Mouse (Mus musculus): ENCODE data around the gene Iqschfp. TPM values are rescaled to one million over a fixed set of nuclear protein-coding genes. Genes with fewer than 3 reads are reported as not detected.

Gene Iqschfp
- total and polyA plus RNA-seq, 2 experiments: not detected

DNA sequence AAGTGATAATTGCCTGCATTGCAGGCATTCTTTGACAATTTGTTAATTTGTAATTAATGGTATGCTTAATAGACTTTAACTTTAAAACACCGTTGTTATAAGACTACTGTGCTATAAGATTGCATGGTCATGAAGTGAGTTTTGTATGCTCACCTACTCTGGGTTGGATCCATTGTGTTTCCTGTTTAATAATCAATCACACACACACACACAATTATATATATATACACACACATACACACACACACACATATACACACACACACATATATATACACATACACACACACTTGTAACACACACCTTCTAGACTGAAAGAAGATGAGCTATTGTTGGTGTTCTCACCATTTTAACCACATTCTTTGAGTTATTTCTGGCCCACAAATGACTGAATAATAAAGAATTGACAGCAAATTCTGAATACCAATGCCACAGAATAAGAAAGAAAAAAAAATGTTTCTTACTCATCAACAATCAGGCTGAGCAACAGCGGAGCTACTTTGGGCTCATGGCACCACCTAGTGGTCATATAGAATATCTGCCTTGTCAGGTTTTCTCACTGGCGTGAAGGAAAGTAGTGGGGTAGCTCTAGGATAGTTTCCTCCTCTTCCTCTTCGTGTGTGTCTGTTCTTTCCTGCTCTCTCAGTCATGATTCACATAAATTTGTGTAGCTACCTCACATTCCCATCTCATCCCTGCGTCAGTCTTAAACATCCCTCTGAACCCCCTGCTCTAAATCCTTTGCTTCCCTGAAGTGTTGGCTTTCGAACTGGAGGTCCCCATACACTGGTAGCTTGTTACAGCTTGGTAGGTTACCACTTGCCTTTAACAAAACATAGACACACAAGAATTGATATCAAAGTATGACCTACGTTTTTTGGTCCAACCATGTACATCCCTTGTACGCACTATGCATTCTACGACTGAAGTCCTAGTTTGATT is 153.7 kb downstream of the Iqschfp start:
- Histone ChIP-seq H3K36me3 (ENCODE audit: control insufficient read depth, insufficient read depth, low read length) (no peaks in the 10 kb centered on the region), H3K27me3 (ENCODE audit: control insufficient read depth, insufficient read depth, low read length) (no peaks in the 10 kb centered on the region), H3K4me3 (ENCODE audit: insufficient read depth, low read depth, low read length) (no peak overlapping the region), H3K4me1 (ENCODE audit: control insufficient read depth, insufficient read depth, low read length) (no peaks in the 10 kb centered on the region), H3K79me2 (ENCODE audit: control insufficient read depth, insufficient read depth, low read length) (no peaks in the 10 kb centered on the region), H3K27ac (replicated peaks; ENCODE audit: insufficient read depth, low read depth, low read length) (no peak overlapping the region), H3K9ac (ENCODE audit: low read depth, low read length) (no peak overlapping the region)
- WGBS: 48% methylated on average over 9 of the region's 9 CpGs
- peak; percentile 66 for TF ChIP-seq CTCF (IDR thresholded peaks at IDR 0.05; ENCODE audit: low read depth, low read length)
- TF ChIP-seq POLR2A (IDR thresholded peaks at IDR 0.05; ENCODE audit: extremely low read depth, insufficient read depth, low read length): no peak
- peak; percentile 31 for DNase-seq (ENCODE audit: extremely low read depth, low read depth, low spot score)

DNA sequence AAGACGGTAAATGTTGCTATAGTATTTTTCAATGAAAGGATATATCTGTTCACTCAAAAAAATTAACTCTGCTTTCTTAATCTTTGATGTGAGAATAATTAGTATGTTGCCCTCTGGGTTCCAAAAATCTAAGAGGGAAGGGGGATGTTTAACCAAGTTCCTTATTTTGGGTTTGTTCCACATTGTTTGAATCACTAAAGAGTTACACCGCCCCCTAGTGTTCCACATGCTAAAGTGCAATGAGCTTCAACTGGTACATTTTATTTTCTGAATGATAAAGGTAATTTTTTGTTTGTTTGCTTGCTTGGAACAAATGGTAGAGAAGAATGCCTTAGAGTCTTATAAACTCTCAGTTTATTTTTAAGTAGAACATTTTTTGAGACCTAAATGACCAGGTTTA is 161.5 kb downstream of the Iqschfp start:
- peak; percentile 12 for DNase-seq (ENCODE audit: extremely low read depth, low read depth, low spot score)
- WGBS: 49% methylated on average over 2 of the region's 2 CpGs
- Histone ChIP-seq H3K79me2 (ENCODE audit: control insufficient read depth, insufficient read depth, low read length) (no peaks in the 10 kb centered on the region), H3K4me3 (ENCODE audit: insufficient read depth, low read depth, low read length) (no peak overlapping the region), H3K4me1 (ENCODE audit: control insufficient read depth, insufficient read depth, low read length) (peaks cover 1% of the 10 kb centered on the region; the same call in 1 of the 2 replicates), H3K27ac (replicated peaks; ENCODE audit: insufficient read depth, low read depth, low read length) (no peak overlapping the region), H3K36me3 (ENCODE audit: control insufficient read depth, insufficient read depth, low read length) (no peaks in the 10 kb centered on the region), H3K9ac (ENCODE audit: low read depth, low read length) (no peak overlapping the region), H3K27me3 (ENCODE audit: control insufficient read depth, insufficient read depth, low read length) (no peaks in the 10 kb centered on the region)
- TF ChIP-seq CTCF (IDR thresholded peaks at IDR 0.05; ENCODE audit: low read depth, low read length) (peak; percentile 41), POLR2A (IDR thresholded peaks at IDR 0.05; ENCODE audit: extremely low read depth, insufficient read depth, low read length) (no peak)

DNA sequence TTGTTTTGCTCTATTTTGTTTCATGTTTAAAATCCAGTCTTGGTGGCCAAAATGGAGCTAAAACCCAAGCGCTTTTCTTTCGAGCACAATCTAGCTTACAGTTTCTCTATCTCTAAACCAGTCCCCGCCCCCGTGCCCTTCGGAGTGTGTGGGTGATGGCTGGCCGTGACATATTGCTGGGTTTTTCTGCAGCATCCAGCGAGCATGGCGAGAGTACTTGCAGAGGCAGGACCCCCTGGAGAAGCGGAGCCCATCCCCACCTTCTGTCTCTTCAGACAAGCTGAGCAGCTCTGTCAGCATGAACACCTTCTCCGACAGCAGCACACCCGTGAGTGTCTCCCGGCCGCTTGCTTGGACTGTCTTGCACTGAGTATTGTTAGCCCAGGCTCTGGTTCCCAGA is 163.0 kb downstream of the Iqschfp start:
- DNase-seq (ENCODE audit: extremely low read depth, low read depth, low spot score): no peak
- TF ChIP-seq POLR2A (IDR thresholded peaks at IDR 0.05; ENCODE audit: extremely low read depth, insufficient read depth, low read length) (no peak), CTCF (IDR thresholded peaks at IDR 0.05; ENCODE audit: low read depth, low read length) (no peak)
- 44% methylated on average over 13 of the region's 13 CpGs for WGBS
- no peak overlapping the region for H3K27ac ChIP-seq (replicated peaks; ENCODE audit: insufficient read depth, low read depth, low read length)
- no peaks in the 10 kb centered on the region for H3K27me3 ChIP-seq (ENCODE audit: control insufficient read depth, insufficient read depth, low read length)
- H3K36me3 ChIP-seq (ENCODE audit: control insufficient read depth, insufficient read depth, low read length): no peaks in the 10 kb centered on the region
- peaks cover 1% of the 10 kb centered on the region; the same call in 1 of the 2 replicates for H3K4me1 ChIP-seq (ENCODE audit: control insufficient read depth, insufficient read depth, low read length)
- H3K9ac ChIP-seq (ENCODE audit: low read depth, low read length): no peak overlapping the region
- no peaks in the 10 kb centered on the region for H3K79me2 ChIP-seq (ENCODE audit: control insufficient read depth, insufficient read depth, low read length)
- H3K4me3 ChIP-seq (ENCODE audit: insufficient read depth, low read depth, low read length): no peak overlapping the region

DNA sequence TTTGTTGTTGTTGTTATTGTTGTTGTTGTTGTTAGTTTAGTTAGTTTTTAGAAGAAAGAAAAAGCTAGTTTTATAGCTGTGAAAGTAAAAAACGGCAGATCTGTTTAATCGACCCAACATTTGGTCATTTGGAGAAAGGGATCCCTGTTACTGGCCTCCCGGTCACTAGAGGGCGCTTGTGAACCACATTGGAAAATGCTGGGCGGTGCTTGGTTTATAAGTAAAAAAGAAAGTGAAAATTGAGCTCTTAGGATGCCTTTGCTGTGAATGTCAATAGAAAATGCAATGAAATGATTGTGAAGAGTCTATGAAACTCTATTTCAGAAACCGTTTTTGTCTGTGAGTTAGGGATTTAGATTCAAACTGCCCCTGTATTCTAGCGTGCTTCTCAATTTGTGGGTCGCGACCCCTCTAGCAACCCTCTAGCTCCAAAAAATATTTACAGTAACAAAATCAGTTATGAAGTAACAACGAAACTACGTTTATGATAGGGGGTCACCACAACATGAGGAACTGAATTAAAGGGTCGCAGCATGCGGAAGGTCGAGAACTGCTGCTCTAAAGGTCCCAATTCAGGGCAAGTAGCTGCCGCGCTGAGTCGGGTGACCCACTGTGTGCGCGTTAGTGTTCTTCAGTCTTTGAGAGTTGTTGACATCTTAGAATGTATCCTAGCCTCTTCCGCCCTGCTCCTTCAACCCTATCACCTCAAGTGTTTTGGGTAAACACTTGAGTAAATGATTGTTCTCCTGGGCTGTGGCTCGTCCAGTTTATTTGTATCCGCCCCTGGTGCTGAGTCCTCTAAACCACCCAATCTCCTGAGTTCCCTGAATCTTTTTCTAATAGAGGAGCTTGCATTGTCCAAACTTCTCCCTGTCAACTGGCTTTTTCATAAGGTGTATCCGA is 164.6 kb downstream of the Iqschfp start:
- peaks cover 1% of the 10 kb centered on the region; the same call in 1 of the 2 replicates for H3K4me1 ChIP-seq (ENCODE audit: control insufficient read depth, insufficient read depth, low read length)
- no peak for TF ChIP-seq POLR2A (IDR thresholded peaks at IDR 0.05; ENCODE audit: extremely low read depth, insufficient read depth, low read length)
- peak; percentile 75 for TF ChIP-seq CTCF (IDR thresholded peaks at IDR 0.05; ENCODE audit: low read depth, low read length)
- DNase-seq (ENCODE audit: extremely low read depth, low read depth, low spot score): peak; percentile 67
- WGBS: 43% methylated on average over 23 of the region's 23 CpGs
- H3K4me3 ChIP-seq (ENCODE audit: insufficient read depth, low read depth, low read length): peak overlapping the region; percentile 55
- no peak overlapping the region for H3K27ac ChIP-seq (replicated peaks; ENCODE audit: insufficient read depth, low read depth, low read length)
- no peaks in the 10 kb centered on the region for H3K79me2 ChIP-seq (ENCODE audit: control insufficient read depth, insufficient read depth, low read length)
- H3K36me3 ChIP-seq (ENCODE audit: control insufficient read depth, insufficient read depth, low read length): no peaks in the 10 kb centered on the region
- peak overlapping the region; percentile 23; the same call in 1 of the 2 replicates for H3K9ac ChIP-seq (ENCODE audit: low read depth, low read length)
- H3K27me3 ChIP-seq (ENCODE audit: control insufficient read depth, insufficient read depth, low read length): no peaks in the 10 kb centered on the region

DNA sequence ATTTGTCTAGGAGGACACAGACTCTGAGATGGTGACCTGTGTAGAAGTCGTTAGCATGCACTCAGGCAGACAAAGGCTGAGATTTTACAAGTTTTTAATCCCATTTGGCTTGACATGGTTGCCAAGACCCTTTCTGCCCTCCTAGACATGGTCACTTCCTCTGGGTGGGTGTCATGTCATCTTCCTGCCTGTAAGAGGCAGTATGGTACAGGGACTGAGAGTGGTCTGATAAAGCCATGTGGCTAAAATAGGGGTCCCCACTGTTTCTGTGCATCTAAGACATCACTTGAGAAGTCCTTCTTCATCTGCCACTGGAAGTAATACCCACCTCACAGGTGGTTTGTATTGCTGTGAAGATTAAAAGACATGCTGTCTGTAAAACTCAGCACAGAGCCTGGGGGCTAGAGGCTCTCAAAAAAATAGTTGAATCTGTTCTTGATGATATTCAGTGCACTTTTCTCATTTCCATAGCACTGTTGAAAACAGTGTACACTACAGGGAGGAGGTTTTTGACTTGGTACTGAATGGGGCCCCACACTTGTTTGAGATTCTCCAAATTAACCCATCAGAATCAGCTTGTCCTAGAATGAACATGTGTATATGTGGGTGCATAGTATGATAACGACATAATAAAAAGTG is 167.2 kb downstream of the Iqschfp start:
- Histone ChIP-seq H3K79me2 (ENCODE audit: control insufficient read depth, insufficient read depth, low read length) (no peaks in the 10 kb centered on the region), H3K4me3 (ENCODE audit: insufficient read depth, low read depth, low read length) (no peak overlapping the region), H3K27me3 (ENCODE audit: control insufficient read depth, insufficient read depth, low read length) (no peaks in the 10 kb centered on the region), H3K4me1 (ENCODE audit: control insufficient read depth, insufficient read depth, low read length) (peaks cover 1% of the 10 kb centered on the region; the same call in 1 of the 2 replicates), H3K9ac (ENCODE audit: low read depth, low read length) (no peak overlapping the region), H3K27ac (replicated peaks; ENCODE audit: insufficient read depth, low read depth, low read length) (no peak overlapping the region), H3K36me3 (ENCODE audit: control insufficient read depth, insufficient read depth, low read length) (no peaks in the 10 kb centered on the region)
- WGBS: 48% methylated on average over 2 of the region's 2 CpGs
- no peak for DNase-seq (ENCODE audit: extremely low read depth, low read depth, low spot score)
- 0 out of 2 replicates have a peak, but pooled peaks have one; percentile 21 for TF ChIP-seq CTCF (IDR thresholded peaks at IDR 0.05; ENCODE audit: low read depth, low read length)
- TF ChIP-seq POLR2A (IDR thresholded peaks at IDR 0.05; ENCODE audit: extremely low read depth, insufficient read depth, low read length): no peak
